ENCODE assay signal across 8 mouse cellular contexts in the genomic region with DNA sequence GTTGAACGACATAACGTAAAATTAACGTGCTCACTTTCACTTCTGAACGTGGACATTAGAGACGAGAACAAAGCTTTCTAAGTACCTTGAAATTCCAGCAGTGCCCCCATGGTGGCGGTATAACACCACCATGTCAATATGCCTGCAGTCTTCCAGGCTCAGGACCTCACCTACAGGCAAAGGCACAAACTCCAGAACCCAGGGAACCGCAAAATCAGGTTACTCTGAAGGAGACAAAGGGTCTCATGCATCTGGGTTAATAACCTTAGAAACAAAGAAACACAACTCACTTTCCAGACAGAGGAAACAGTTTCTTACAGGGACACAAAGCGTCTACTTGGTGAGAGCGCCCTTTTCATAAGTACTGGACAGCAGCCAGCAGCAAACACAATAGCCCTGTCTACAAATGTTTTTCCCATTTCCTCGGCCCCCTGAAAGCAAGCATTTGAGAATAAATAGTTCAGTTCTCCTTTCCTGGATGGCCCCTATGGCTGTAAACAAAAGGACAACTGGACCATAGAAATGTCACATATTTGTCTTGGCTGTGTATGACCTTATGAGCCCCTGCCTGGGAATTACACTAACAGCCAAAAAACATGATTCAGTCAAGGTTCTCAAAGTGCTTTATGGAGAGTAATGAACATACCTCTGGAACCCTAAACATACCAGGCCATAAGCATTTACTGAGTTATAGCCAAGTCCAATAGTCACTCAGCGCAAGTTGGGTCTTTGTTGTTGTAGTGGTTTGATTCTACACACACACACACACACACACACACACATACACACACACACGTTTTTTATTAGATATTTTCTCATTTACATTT. TPM values are rescaled to one million over a fixed set of nuclear protein-coding genes. Genes with fewer than 3 reads are reported as not detected.
DNase-seq lines count a peak whose midpoint lies in the region; ATAC-seq and TF ChIP-seq lines count a peak whose summit lies in the region.

No protein-coding gene starts in this region.

- H3K4me3 ChIP-seq in bone marrow, adult 2 months (replicated peaks; ENCODE audit: control insufficient read depth, low read depth, low read length) = no peak overlapping the region
- peak overlapping the region; percentile 32 for H3K4me3 ChIP-seq in embryonic facial prominence, embryonic 15.5 days (replicated peaks)
- H3K4me3 ChIP-seq in kidney, embryonic 14.5 days (ENCODE audit: low read length) = peak overlapping the region; percentile 17; the same call in 1 of the 2 replicates
- H3K4me3 ChIP-seq in limb, embryonic 15.5 days = peak overlapping the region; percentile 22

- peak; percentile 85 for TF ChIP-seq CTCF in bone marrow, adult 2 months (IDR thresholded peaks at IDR 0.05; ENCODE audit: control insufficient read depth, insufficient read depth, low read length)

- H3K9me3 ChIP-seq in embryonic facial prominence, embryonic 15.5 days (replicated peaks) = no peaks in the 10 kb centered on the region
- H3K9me3 ChIP-seq in kidney, embryonic 14.5 days (ENCODE audit: control insufficient read depth, low read length) = no peaks in the 10 kb centered on the region
- no peaks in the 10 kb centered on the region for H3K9me3 ChIP-seq in limb, embryonic 15.5 days

- H3K36me3 ChIP-seq in embryonic facial prominence, embryonic 15.5 days = no peaks in the 10 kb centered on the region
- H3K36me3 ChIP-seq in kidney, embryonic 14.5 days (ENCODE audit: control insufficient read depth, insufficient read depth, low read length) = no peaks in the 10 kb centered on the region
- H3K36me3 ChIP-seq in limb, embryonic 15.5 days = no peaks in the 10 kb centered on the region

- 19% methylated on average over 12 of the region's 12 CpGs for WGBS in bone marrow, adult 2 months
- WGBS in embryonic facial prominence, embryonic 15.5 days = 18% methylated on average over 12 of the region's 12 CpGs
- 22% methylated on average over 12 of the region's 12 CpGs for WGBS in kidney, embryonic 14.5 days
- 16% methylated on average over 12 of the region's 12 CpGs for WGBS in limb, embryonic 15.5 days

- H3K27ac ChIP-seq in bone marrow, adult 2 months (ENCODE audit: control insufficient read depth, insufficient read depth, low read depth, low read length, poor library complexity) = no peak overlapping the region
- H3K27ac ChIP-seq in embryonic facial prominence, embryonic 15.5 days (replicated peaks) = peak overlapping the region; percentile 60
- peak overlapping the region; percentile 56; the same call in 1 of the 2 replicates for H3K27ac ChIP-seq in kidney, embryonic 14.5 days (ENCODE audit: low read depth, low read length)
- peak overlapping the region; percentile 43; the same call in 1 of the 2 replicates for H3K27ac ChIP-seq in limb, embryonic 15.5 days

- no peak for TF ChIP-seq POLR2A in bone marrow, adult 2 months (IDR thresholded peaks at IDR 0.05; ENCODE audit: borderline replicate concordance, control insufficient read depth, low read depth, low read length)

- peak; percentile 70 for ATAC-seq in embryonic facial prominence, embryonic 15.5 days (ENCODE audit: insufficient number of reproducible peaks, low FRiP score, low TSS enrichment, low read depth)
- peak; percentile 86 for ATAC-seq in kidney, embryonic 14.5 days (ENCODE audit: low FRiP score, low TSS enrichment)
- ATAC-seq in limb, embryonic 15.5 days (ENCODE audit: insufficient number of reproducible peaks, low FRiP score, low TSS enrichment, low read depth) = peak; percentile 75; the same call in 1 of the 2 replicates

- no peaks in the 10 kb centered on the region for H3K4me1 ChIP-seq in bone marrow, adult 2 months (ENCODE audit: control insufficient read depth, insufficient read depth, low read length)
- peaks cover 8% of the 10 kb centered on the region; the same call in 1 of the 2 replicates for H3K4me1 ChIP-seq in embryonic facial prominence, embryonic 15.5 days
- H3K4me1 ChIP-seq in kidney, embryonic 14.5 days (ENCODE audit: control insufficient read depth, insufficient read depth, low read length) = no peaks in the 10 kb centered on the region
- H3K4me1 ChIP-seq in limb, embryonic 15.5 days = peaks cover 4% of the 10 kb centered on the region

- peak; percentile 88 for DNase-seq in 416B (ENCODE audit: low read depth)
- peak; percentile 88 to 91 for DNase-seq in heart, adult 9 months (ENCODE audit: low spot score in 2 of 2)
- peak; percentile 26 to 69 for DNase-seq in monocyte, adult 2 months (ENCODE audit: low read depth in 1 of 2, low spot score in 2 of 2)
- peak; percentile 63 to 76 for DNase-seq in spleen, postnatal 36 days (ENCODE audit: low spot score in 2 of 2)

- H3K4me2 ChIP-seq in embryonic facial prominence, embryonic 15.5 days (replicated peaks) = peak overlapping the region; percentile 51
- peak overlapping the region; percentile 46 for H3K4me2 ChIP-seq in kidney, embryonic 14.5 days (replicated peaks; ENCODE audit: low read depth, low read length)
- peak overlapping the region; percentile 40 for H3K4me2 ChIP-seq in limb, embryonic 15.5 days

- no peaks in the 10 kb centered on the region for H3K27me3 ChIP-seq in embryonic facial prominence, embryonic 15.5 days
- H3K27me3 ChIP-seq in kidney, embryonic 14.5 days (ENCODE audit: control insufficient read depth, insufficient read depth, low read length) = no peaks in the 10 kb centered on the region
- H3K27me3 ChIP-seq in limb, embryonic 15.5 days = no peaks in the 10 kb centered on the region

- H3K9ac ChIP-seq in embryonic facial prominence, embryonic 15.5 days = no peak overlapping the region
- peak overlapping the region; percentile 25 for H3K9ac ChIP-seq in kidney, embryonic 14.5 days (ENCODE audit: low read depth, low read length)
- no peak overlapping the region for H3K9ac ChIP-seq in limb, embryonic 15.5 days

RNA-seq across cellular contexts. Expression of a gene that starts 52.7 kb away (rescaled TPM):
- polyA plus RNA-seq in bone marrow, adult 2 months (2011; ENCODE audit: insufficient read depth, insufficient read length, low replicate concordance, missing spikeins) = 39.7 and 42.6 TPM in 2 replicates
- polyA plus RNA-seq in embryonic facial prominence, embryonic 15.5 days (2015; fragmentation: Nextera tagmentation; extraction: Ambion mirVana) = 16.3 and 17.1 TPM in 2 replicates
- 21.1 and 30.0 TPM in 2 replicates for polyA plus RNA-seq in kidney, embryonic 14.5 days (2014; fragmentation: Nextera tagmentation; extraction: Ambion mirVana)
- polyA plus RNA-seq in limb, embryonic 15.5 days (2015; fragmentation: Nextera tagmentation; extraction: Ambion mirVana) = 8.8 and 11.3 TPM in 2 replicates
